Mouse (Mus musculus) forebrain, embryonic 11.5 days (tissue): ENCODE measurements around the gene Fggy. TPM values are rescaled to one million over a fixed set of nuclear protein-coding genes. Genes with fewer than 3 reads are reported as not detected.

Experiments
- ATAC-seq: fragments of 200-750 bp; cut with Nextera tagmentation; replicated peaks from 2 replicates; pipeline ENCODE4 v1.8.0; 2017; ENCODE audit warnings: moderate TSS enrichment; ENCODE audit not compliant: low FRiP score
- DNase-seq: peaks from one replicate; pipeline ENCODE4 v3.0.0-alpha.2; 2017; ENCODE audit warnings: low spot score
- H3K27ac ChIP-seq: fragments of 300-500 bp; sonication (generic); 2 replicates; pipeline ENCODE4 v1.5.1; 2014; ENCODE audit warnings: low read depth, low read length
- H3K27me3 ChIP-seq: fragments of 300-500 bp; sonication (generic); 2 replicates; pipeline ENCODE4 v1.6.1; 2014; ENCODE audit warnings: mild to moderate bottlenecking, low read length, mixed read lengths; ENCODE audit not compliant: control insufficient read depth, insufficient read depth
- H3K36me3 ChIP-seq: fragments of 300-500 bp; sonication (generic); 2 replicates; pipeline ENCODE4 v1.6.1; 2014; ENCODE audit warnings: mild to moderate bottlenecking, low read length, moderate library complexity, mixed read lengths; ENCODE audit not compliant: control insufficient read depth, insufficient read depth
- H3K4me1 ChIP-seq: fragments of 300-500 bp; sonication (generic); replicated peaks from 2 replicates; pipeline ENCODE4 v1.6.1; 2014; ENCODE audit warnings: low read length, mixed read lengths; ENCODE audit not compliant: control insufficient read depth, insufficient read depth
- H3K4me2 ChIP-seq: fragments of 300-500 bp; sonication (generic); 2 replicates; pipeline ENCODE4 v1.6.1; 2014; ENCODE audit warnings: low read depth, mild to moderate bottlenecking, low read length, moderate library complexity, mixed read lengths; ENCODE audit not compliant: severe bottlenecking
- H3K4me3 ChIP-seq: fragments of 300-500 bp; sonication (generic); 2 replicates; pipeline ENCODE4 v1.5.1; 2014; ENCODE audit warnings: low read depth, low read length
- H3K9ac ChIP-seq: fragments of 300-500 bp; sonication (generic); 2 replicates; pipeline ENCODE4 v1.6.1; 2014; ENCODE audit warnings: low read length
- H3K9me3 ChIP-seq: fragments of 300-500 bp; sonication (generic); 2 replicates; pipeline ENCODE4 v1.6.1; 2016; ENCODE audit warnings: low read length, mixed read lengths; ENCODE audit not compliant: control insufficient read depth
- WGBS: fragments of 180-500 bp; shearing (Covaris S2); extraction: QIAGEN DNeasy Blood & Tissue Kit; methylation state at CpG from one replicate; pipeline ENCODE4 v1.1.7; 2014; 5-methylcytosine and 5-hydroxymethylcytosine counted together
- polyA plus RNA-seq: library from polyadenylated mRNA; unstranded; fragments of >200 nt; fragmentation: Nextera tagmentation; extraction: Ambion mirVana; gene quantifications from 2 replicates; pipeline ENCODE4 v1.2.1, GENCODE M21; 2014

Fggy gene
- polyA plus RNA-seq, 1 experiment from 2014 or later = 7.7 TPM

GRCm38 (mm10) chr4:95579183-95579582, 21.9 kb downstream of the Fggy start:
- H3K27ac ChIP-seq = no peak overlapping the region
- ATAC-seq (no peak), DNase-seq (no peak)
- no peak overlapping the region for H3K9ac ChIP-seq
- H3K9me3 ChIP-seq = no peaks in the 10 kb centered on the region
- no peaks in the 10 kb centered on the region for H3K4me1 ChIP-seq
- no peak overlapping the region for H3K4me3 ChIP-seq
- no peak overlapping the region for H3K4me2 ChIP-seq
- H3K27me3 ChIP-seq = no peaks in the 10 kb centered on the region
- no peaks in the 10 kb centered on the region for H3K36me3 ChIP-seq
- 90% methylated on average over 5 of the region's 5 CpGs for WGBS

GRCm38 (mm10) chr4:95584107-95584762, 26.9 kb downstream of the Fggy start:
- H3K27me3 ChIP-seq = no peaks in the 10 kb centered on the region
- no peak overlapping the region for H3K9ac ChIP-seq
- no peaks in the 10 kb centered on the region for H3K36me3 ChIP-seq
- H3K4me1 ChIP-seq = no peaks in the 10 kb centered on the region
- DNase-seq = no peak
- ATAC-seq = no peak
- no peak overlapping the region for H3K27ac ChIP-seq
- H3K4me3 ChIP-seq = no peak overlapping the region
- H3K4me2 ChIP-seq = no peak overlapping the region
- WGBS = 83% methylated on average over 4 of the region's 4 CpGs
- no peaks in the 10 kb centered on the region for H3K9me3 ChIP-seq

- no peak overlapping the region for H3K4me2 ChIP-seq
- no peak for DNase-seq
- no peaks in the 10 kb centered on the region for H3K27me3 ChIP-seq
- no peaks in the 10 kb centered on the region for H3K4me1 ChIP-seq
- H3K4me3 ChIP-seq = no peak overlapping the region
- no peaks in the 10 kb centered on the region for H3K36me3 ChIP-seq
- no peak for ATAC-seq
- no peak overlapping the region for H3K27ac ChIP-seq
- no peaks in the 10 kb centered on the region for H3K9me3 ChIP-seq
- 81% methylated on average over 4 of the region's 4 CpGs for WGBS
- no peak overlapping the region for H3K9ac ChIP-seq
Observed at GRCm38 (mm10) chr4:95586274-95587001, 29.1 kb downstream of the Fggy start.

GRCm38 (mm10) chr4:95588722-95589283, 31.5 kb downstream of the Fggy start:
- Histone ChIP-seq H3K9ac (no peak overlapping the region), H3K27ac (no peak overlapping the region), H3K4me3 (no peak overlapping the region), H3K4me1 (no peaks in the 10 kb centered on the region), H3K36me3 (no peaks in the 10 kb centered on the region), H3K27me3 (no peaks in the 10 kb centered on the region), H3K9me3 (no peaks in the 10 kb centered on the region), H3K4me2 (no peak overlapping the region)
- DNase-seq (no peak), ATAC-seq (no peak)
- WGBS = 89% methylated on average over 2 of the region's 2 CpGs

- Histone ChIP-seq H3K27ac (no peak overlapping the region), H3K9ac (no peak overlapping the region), H3K4me2 (no peak overlapping the region), H3K27me3 (no peaks in the 10 kb centered on the region), H3K9me3 (no peaks in the 10 kb centered on the region), H3K36me3 (no peaks in the 10 kb centered on the region), H3K4me1 (no peaks in the 10 kb centered on the region), H3K4me3 (no peak overlapping the region)
- ATAC-seq (no peak), DNase-seq (no peak)
- WGBS = 87% methylated on average over 3 of the region's 3 CpGs
Observed at GRCm38 (mm10) chr4:95590878-95591277, 33.6 kb downstream of the Fggy start.

GRCm38 (mm10) chr4:95597208-95597607, 39.9 kb downstream of the Fggy start:
- Histone ChIP-seq H3K9me3 (no peaks in the 10 kb centered on the region), H3K27me3 (no peaks in the 10 kb centered on the region), H3K4me2 (no peak overlapping the region), H3K36me3 (no peaks in the 10 kb centered on the region), H3K4me1 (no peaks in the 10 kb centered on the region), H3K27ac (no peak overlapping the region), H3K9ac (no peak overlapping the region), H3K4me3 (no peak overlapping the region)
- DNase-seq (no peak), ATAC-seq (no peak)
- WGBS = 88% methylated on average over 6 of the region's 6 CpGs

GRCm38 (mm10) chr4:95601776-95602175, 44.5 kb downstream of the Fggy start:
- Histone ChIP-seq H3K4me2 (no peak overlapping the region), H3K27me3 (no peaks in the 10 kb centered on the region), H3K9me3 (no peaks in the 10 kb centered on the region), H3K36me3 (no peaks in the 10 kb centered on the region), H3K4me3 (no peak overlapping the region), H3K27ac (no peak overlapping the region), H3K4me1 (no peaks in the 10 kb centered on the region), H3K9ac (no peak overlapping the region)
- DNase-seq (no peak), ATAC-seq (no peak)
- 94% methylated on average over 4 of the region's 4 CpGs for WGBS

GRCm38 (mm10) chr4:95603254-95603653, 45.9 kb downstream of the Fggy start:
- Histone ChIP-seq H3K9ac (no peak overlapping the region), H3K36me3 (no peaks in the 10 kb centered on the region), H3K27me3 (no peaks in the 10 kb centered on the region), H3K27ac (no peak overlapping the region), H3K4me3 (no peak overlapping the region), H3K9me3 (no peaks in the 10 kb centered on the region), H3K4me1 (no peaks in the 10 kb centered on the region), H3K4me2 (no peak overlapping the region)
- 88% methylated on average over 1 of the region's 1 CpGs for WGBS
- DNase-seq (no peak), ATAC-seq (no peak)
